Mouse (Mus musculus): ENCODE measurements around the gene Defb39. TPM values are rescaled to one million over a fixed set of nuclear protein-coding genes. Genes with fewer than 3 reads are reported as not detected.

Defb39 gene
- 44.7 and 50.2 TPM in 2 replicates for polyA plus RNA-seq (2012; rRNA removed)

DNA sequence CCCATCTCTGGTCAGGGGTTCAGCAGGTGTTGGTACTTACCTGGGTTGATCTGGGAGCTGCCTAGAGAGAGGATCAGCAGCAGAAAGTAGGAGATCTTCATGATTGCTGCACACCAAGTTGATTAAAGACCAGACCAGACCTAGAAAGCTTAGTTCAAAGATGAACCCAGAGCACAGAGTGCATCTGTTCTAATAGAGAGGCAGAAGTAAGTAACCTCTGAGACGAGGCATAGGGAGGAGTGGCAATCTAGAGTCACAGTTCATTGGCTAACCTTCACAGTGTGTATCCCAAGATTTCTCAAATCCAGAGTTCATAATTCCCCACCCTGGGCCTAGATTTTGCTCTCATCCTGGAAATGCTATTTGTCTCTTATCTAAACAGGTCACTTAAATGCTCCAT is at the start of gene Defb39:
TSS of gene Defb39 (minus strand) at position 101 of the 400 bp plus-strand sequence.
- DNase-seq (ENCODE audit: low read depth): no peak

DNA sequence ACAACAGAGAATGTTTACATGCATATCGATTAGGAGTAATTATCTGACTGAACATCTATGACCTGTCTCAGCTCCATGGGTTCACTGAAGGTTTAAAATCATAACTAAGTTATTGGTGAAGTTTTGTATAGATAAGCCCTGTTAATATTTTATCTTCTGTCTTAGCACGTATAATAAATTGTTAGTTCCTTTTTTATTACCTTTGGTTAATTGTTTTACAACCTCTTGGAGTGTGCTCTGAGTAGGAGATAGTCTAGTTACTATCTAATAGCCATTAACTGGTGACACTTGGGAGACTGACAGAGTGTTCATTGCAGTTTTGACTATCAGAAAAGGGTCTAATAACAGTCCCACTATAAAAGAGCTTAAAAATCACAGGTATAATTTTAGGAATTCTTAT is 1.4 kb upstream of the Defb39 start:
- no peak for DNase-seq (ENCODE audit: low read depth)

DNA sequence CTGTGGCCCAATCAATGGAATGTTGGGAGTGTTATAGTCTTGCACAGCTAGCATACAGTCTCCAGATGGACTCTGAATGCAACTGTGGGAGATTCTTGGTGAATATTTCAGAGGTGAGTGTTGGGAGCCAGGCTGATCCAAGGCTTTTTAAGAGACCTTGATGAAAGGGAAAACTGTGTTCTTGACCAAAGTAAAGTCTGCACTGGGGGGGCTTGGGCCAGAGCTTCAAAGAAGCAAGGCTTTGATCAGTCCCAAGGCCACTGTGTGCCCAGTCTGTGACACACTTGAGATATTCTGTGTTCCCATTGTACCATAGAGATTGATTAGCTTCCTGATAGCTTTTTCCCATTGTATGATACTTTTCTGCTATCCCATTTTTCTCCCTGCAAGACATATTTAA is 1.7 kb downstream of the Defb39 start:
- DNase-seq (ENCODE audit: low read depth): no peak

DNA sequence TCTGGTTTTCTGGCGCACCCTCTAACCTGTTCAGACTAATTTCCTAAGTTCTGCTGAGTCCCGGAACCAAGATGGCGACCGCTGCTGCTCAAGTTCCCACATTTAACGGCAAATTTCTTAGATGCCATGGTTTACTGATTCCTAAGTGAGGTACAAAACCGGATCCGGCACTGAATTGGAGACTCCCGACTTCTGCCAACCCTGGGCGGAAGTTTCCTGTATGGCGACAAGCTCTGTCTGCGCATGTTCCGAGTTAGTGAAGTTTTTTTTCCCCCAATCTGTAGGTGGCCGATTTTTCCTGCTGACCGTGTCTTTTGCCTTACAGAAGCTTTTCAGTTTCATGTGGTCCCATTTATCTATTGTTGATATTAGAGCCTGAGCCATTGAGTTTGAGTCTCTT is 19.4 kb downstream of the Defb39 start:
- DNase-seq (ENCODE audit: low read depth): no peak

DNA sequence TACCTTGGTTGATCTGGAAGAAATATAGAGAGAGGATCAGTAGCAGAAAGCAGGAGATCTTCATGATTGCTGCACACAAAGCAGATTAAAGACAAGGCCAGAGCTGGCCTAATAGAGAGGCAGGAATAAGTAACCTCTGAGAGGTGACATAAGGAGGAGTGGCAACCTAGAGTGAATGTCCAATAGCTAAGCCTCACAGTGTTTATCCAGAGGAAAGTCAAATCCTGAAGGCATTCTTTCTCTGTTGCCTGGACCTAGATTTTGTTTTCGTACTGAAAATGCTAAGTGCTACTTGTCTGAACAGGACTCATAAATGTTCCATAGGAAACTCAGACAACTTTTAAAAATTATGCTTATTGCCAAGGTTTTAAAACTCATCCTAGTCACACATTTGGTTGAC is 38.1 kb downstream of the Defb39 start, which contains the start of gene Defb38:
TSS of gene Defb38 (minus strand) at position 101 of the 400 bp plus-strand sequence.
- no peak for DNase-seq (ENCODE audit: low read depth)

Other genes with a start within 250 kb of the Defb39 start
- 70.8 and 445 TPM in 2 replicates for gene Defb40, start 86.6 kb downstream of the Defb39 start, polyA plus RNA-seq (2012; rRNA removed)
- gene Defb37, start 73.8 kb downstream of the Defb39 start, polyA plus RNA-seq (2012; rRNA removed): 149 and 300 TPM in 2 replicates
- 68.5 and 97.3 TPM in 2 replicates for gene Defb38, start 38.2 kb downstream of the Defb39 start, polyA plus RNA-seq (2012; rRNA removed)
- 293 and 415 TPM in 2 replicates for gene Defb12, start 50.0 kb upstream of the Defb39 start, polyA plus RNA-seq (2012; rRNA removed)
- gene Defb34, start 58.9 kb upstream of the Defb39 start, polyA plus RNA-seq (2012; rRNA removed): not detected in 2 replicates
- 37.4 and 41.9 TPM in 2 replicates for gene Gm45826, start 76.0 kb upstream of the Defb39 start, polyA plus RNA-seq (2012; rRNA removed)
- not detected in 2 replicates for gene Defb14, start 129.5 kb upstream of the Defb39 start, polyA plus RNA-seq (2012; rRNA removed)
- gene Defb4, start 133.9 kb upstream of the Defb39 start, polyA plus RNA-seq (2012; rRNA removed): not detected in 2 replicates
- gene Defb6, start 160.7 kb upstream of the Defb39 start, polyA plus RNA-seq (2012; rRNA removed): 2.1 and 4.8 TPM in 2 replicates
- not detected in 2 replicates for gene Defb46, start 175.1 kb upstream of the Defb39 start, polyA plus RNA-seq (2012; rRNA removed)
- gene Defb5, start 182.8 kb upstream of the Defb39 start, polyA plus RNA-seq (2012; rRNA removed): not detected in 2 replicates
- gene Defb3, start 228.6 kb upstream of the Defb39 start, polyA plus RNA-seq (2012; rRNA removed): not detected in 2 replicates

Data from gonadal fat pad, adult 2 months (tissue).